Mouse (Mus musculus) hematopoietic stem cell, adult 5-6 weeks (primary cell): ENCODE data around the gene Slc25a44. TPM values are rescaled to one million over a fixed set of nuclear protein-coding genes. Genes with fewer than 3 reads are reported as not detected.
A peak's percentile ranks its signal among the peaks of the same experiment; 100 is the strongest.

Experiments
- ATAC-seq, 2 experiments: fragments of 125-278 bp in 1 of 2; replicated peaks in 1 of 2; 2 replicates each; pipeline ENCODE4 v1.8.0; 2016 to 2017; ENCODE audit warnings: inconsistent platforms in 2 of 2, mild to moderate bottlenecking in 2 of 2, moderate number of reproducible peaks in 2 of 2, low read depth in 1 of 2, moderate TSS enrichment in 1 of 2; ENCODE audit not compliant: low FRiP score in 2 of 2, poor library complexity in 2 of 2, severe bottlenecking in 2 of 2, insufficient read depth in 1 of 2, low TSS enrichment in 1 of 2
- total RNA-seq: library from RNA; stranded (forward); fragments of 172-1452, 232-1000 nt; gene quantifications from 2 replicates; pipeline ENCODE4 v1.2.3, GENCODE M21; 2017

The Slc25a44 gene
- total RNA-seq, 1 experiment from 2014 or later: 15.6 TPM

- no peak for ATAC-seq
Measured at GRCm38 (mm10) chr3:88427342-88427905, 2.5 kb upstream of the Slc25a44 start.

GRCm38 (mm10) chr3:88425708-88426420 lies 925 bp upstream of the Slc25a44 start:
- no peak for ATAC-seq

- ATAC-seq: no peak
Measured at GRCm38 (mm10) chr3:88425330-88425689, 371 bp upstream of the Slc25a44 start.

- peak in 1 of 2 experiments; percentile 25; a peak in 1 of 4 replicates for ATAC-seq
Measured at GRCm38 (mm10) chr3:88422020-88422720, 2.8 kb downstream of the Slc25a44 start.

GRCm38 (mm10) chr3:88420771-88421170 lies 4.2 kb downstream of the Slc25a44 start:
- ATAC-seq: no peak

GRCm38 (mm10) chr3:88418016-88418415 lies 6.9 kb downstream of the Slc25a44 start:
- ATAC-seq: no peak

GRCm38 (mm10) chr3:88415668-88416067 lies 9.3 kb downstream of the Slc25a44 start:
- no peak for ATAC-seq

- ATAC-seq: no peak
Measured at GRCm38 (mm10) chr3:88412636-88413035, 12.3 kb downstream of the Slc25a44 start.

- no peak for ATAC-seq
Measured at GRCm38 (mm10) chr3:88411681-88412080, 13.3 kb downstream of the Slc25a44 start.

GRCm38 (mm10) chr3:88410645-88411031 lies 14.3 kb downstream of the Slc25a44 start:
- no peak for ATAC-seq

- peak; percentile 94 to 96 for ATAC-seq
Measured at GRCm38 (mm10) chr3:88409741-88410644, 14.9 kb downstream of the Slc25a44 start, which contains the start of gene Pmf1. TSS of gene Pmf1 (minus strand) at chr3:88410331.

GRCm38 (mm10) chr3:88408953-88409352 lies 16.0 kb downstream of the Slc25a44 start:
- no peak for ATAC-seq

- ATAC-seq: no peak
Measured at GRCm38 (mm10) chr3:88407529-88407928, 17.4 kb downstream of the Slc25a44 start.

- peak; percentile 31 to 57; a peak in 3 of 4 replicates for ATAC-seq
Measured at GRCm38 (mm10) chr3:88407090-88407489, 17.8 kb downstream of the Slc25a44 start.

GRCm38 (mm10) chr3:88403522-88404230 lies 21.3 kb downstream of the Slc25a44 start:
- no peak for ATAC-seq

- ATAC-seq: no peak
Measured at GRCm38 (mm10) chr3:88398666-88399065, 26.3 kb downstream of the Slc25a44 start.

GRCm38 (mm10) chr3:88395742-88396141 lies 29.2 kb downstream of the Slc25a44 start:
- ATAC-seq: no peak; a peak in 2 of 4 replicates
